8 mouse cellular contexts compared by ENCODE assay signal in the genomic region with DNA sequence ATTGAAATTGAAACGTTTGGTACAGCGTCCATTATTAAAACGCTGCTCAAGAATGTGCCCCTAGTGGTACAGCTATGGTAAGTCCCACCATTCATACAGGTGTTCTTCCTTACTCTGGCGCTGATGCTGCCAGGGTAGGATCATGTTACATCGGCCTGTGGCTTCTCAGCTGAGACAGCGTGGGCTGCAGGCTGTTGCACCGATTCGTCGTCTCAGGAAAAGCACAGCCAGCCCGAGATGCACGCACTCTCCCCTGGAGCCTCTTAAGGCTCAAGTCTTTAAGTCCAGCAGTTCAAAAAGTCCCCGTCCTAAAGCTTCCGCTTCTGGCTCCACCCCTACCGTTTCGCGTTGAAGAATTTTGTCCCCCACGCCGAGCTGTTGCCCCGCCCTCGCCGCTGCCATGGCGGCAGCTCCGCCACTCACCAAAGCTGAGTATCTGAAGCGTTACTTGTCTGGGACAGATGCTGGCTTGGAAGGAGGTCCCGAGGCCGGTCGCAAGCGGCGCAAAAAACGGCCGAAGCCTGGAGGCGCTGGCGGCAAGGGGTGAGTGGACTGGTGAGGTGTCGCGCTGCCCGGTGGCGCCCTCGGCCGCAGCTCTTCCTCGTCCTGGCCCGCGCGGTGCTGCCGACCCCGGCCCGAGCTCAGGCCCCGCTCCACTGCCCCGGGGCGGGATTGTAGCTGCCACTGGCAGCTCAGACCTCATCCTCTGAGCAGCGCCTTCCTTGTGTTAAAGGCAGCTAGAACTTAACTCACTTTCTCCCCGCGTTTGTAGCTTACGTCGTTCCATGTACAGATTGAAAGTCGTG. TPM values are rescaled to one million over a fixed set of nuclear protein-coding genes. Genes with fewer than 3 reads are reported as not detected.
A peak's percentile ranks its signal among the peaks of the same experiment; 100 is the strongest.
DNase-seq lines count a peak whose midpoint lies in the region; ATAC-seq and TF ChIP-seq lines count a peak whose summit lies in the region.

A gene (plus strand): TSS at position 378 of the 806 bp plus-strand sequence.

- H3K36me3 ChIP-seq in hindbrain, embryonic 10.5 days, result peaks cover 62% of the 10 kb centered on the region
- H3K36me3 ChIP-seq in lung, postnatal 0 days (ENCODE audit: insufficient read depth, low read length), result peaks cover 26% of the 10 kb centered on the region

- H3K9ac ChIP-seq in lung, postnatal 0 days (replicated peaks; ENCODE audit: low read depth), result peak within 1 kb of the TSS; percentile 87

- WGBS in hindbrain, embryonic 10.5 days, result under 1% methylated on average over 55 of the region's 55 CpGs
- WGBS in lung, postnatal 0 days, result under 1% methylated on average over 53 of the region's 55 CpGs

- no peak; the same call in 1 of the 2 replicates for TF ChIP-seq EP300 in lung, postnatal 0 days (IDR thresholded peaks at IDR 0.05)

- peak within 1 kb of the TSS; percentile 76 for H3K4me2 ChIP-seq in lung, postnatal 0 days (replicated peaks; ENCODE audit: low read depth, low read length)

- H3K27me3 ChIP-seq in hindbrain, embryonic 10.5 days (ENCODE audit: insufficient read depth, poor library complexity, severe bottlenecking), result no peaks in the 10 kb centered on the region
- H3K27me3 ChIP-seq in lung, postnatal 0 days (replicated peaks; ENCODE audit: insufficient read depth, low read length), result no peaks in the 10 kb centered on the region

- H3K9me3 ChIP-seq in hindbrain, embryonic 10.5 days, result no peaks in the 10 kb centered on the region
- H3K9me3 ChIP-seq in lung, postnatal 0 days (ENCODE audit: low read length), result no peaks in the 10 kb centered on the region

- peak; percentile 73 for TF ChIP-seq CTCF in lung, postnatal 0 days (IDR thresholded peaks at IDR 0.05)

- peak within 1 kb of the TSS; percentile 94 for H3K27ac ChIP-seq in hindbrain, embryonic 10.5 days
- peak within 1 kb of the TSS; percentile 61 for H3K27ac ChIP-seq in lung, postnatal 0 days (ENCODE audit: low read length)

- peak within 1 kb of the TSS; percentile 94 for H3K4me3 ChIP-seq in hindbrain, embryonic 10.5 days
- H3K4me3 ChIP-seq in lung, postnatal 0 days (ENCODE audit: low read depth, low read length), result peak within 1 kb of the TSS; percentile 80

- DNase-seq in MN1 (ENCODE audit: low spot score), result peak; percentile 92
- peak; percentile 89 for DNase-seq in cerebellum, adult 9-10 months
- DNase-seq in hindbrain, embryonic 10.5 days (ENCODE audit: low spot score), result peak; percentile 93
- DNase-seq in layer of hippocampus, adult 9-11 months, result peak; percentile 84
- DNase-seq in lung, postnatal 0 days (ENCODE audit: low spot score), result peak; percentile 95
- peak; percentile 98 for DNase-seq in ovary, postnatal 14 days (ENCODE audit: low spot score)
- DNase-seq in thymus, postnatal 14 days, result peak; percentile 97

- H3K4me1 ChIP-seq in hindbrain, embryonic 10.5 days (replicated peaks), result peaks cover 21% of the 10 kb centered on the region
- peaks cover 5% of the 10 kb centered on the region; the same call in 1 of the 2 replicates for H3K4me1 ChIP-seq in lung, postnatal 0 days (ENCODE audit: insufficient read depth, low read depth, low read length)

- peak; percentile 87 for ATAC-seq in frontal cortex, adult (ENCODE audit: low TSS enrichment)
- peak; percentile 96 for ATAC-seq in lung, postnatal 0 days

RNA-seq across cellular contexts. Expression of the gene that starts here (rescaled TPM):
- polyA plus RNA-seq in hindbrain, embryonic 10.5 days (2016; fragmentation: Nextera tagmentation; extraction: Ambion mirVana), result 28.6 and 30.5 TPM in 2 replicates
- polyA plus RNA-seq in lung, postnatal 0 days (2015; fragmentation: Nextera tagmentation; extraction: Ambion mirVana), result 9.3 and 9.9 TPM in 2 replicates

Comparison
In these comparisons a context has a peak if more than half of its experiments do, and no peak if none do; other contexts are left out.
1. Peak in every context shown above with its lines: DNase-seq, ATAC-seq, H3K4me3 ChIP-seq and H3K27ac ChIP-seq.